Mouse (Mus musculus): Measurements from ENCODE around the gene Chmp6.

DNA sequence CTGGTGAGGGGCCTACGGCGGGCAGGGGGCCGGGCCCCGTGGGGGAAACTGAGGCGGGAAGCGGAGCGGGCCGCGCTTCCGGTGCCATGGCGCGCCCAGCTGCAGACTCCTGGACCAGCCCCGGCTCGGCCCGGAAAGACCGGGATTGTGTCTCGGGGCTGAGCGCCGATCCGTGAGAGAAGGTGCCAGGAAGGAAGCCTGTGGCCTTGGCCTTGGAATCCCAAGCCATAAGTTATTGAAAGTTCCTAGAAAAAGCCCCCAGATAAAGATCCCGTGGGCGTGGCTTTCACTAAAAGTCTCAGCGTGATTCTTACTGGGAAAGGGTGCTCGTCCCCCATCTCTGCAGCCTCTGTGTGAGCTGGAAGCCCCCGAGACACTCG is 684 bp downstream of the Chmp6 start:
- TF ChIP-seq POLR2A (IDR thresholded peaks at IDR 0.05; ENCODE audit: insufficient read depth, low read depth, low read length) (no peak), EP300 (IDR thresholded peaks at IDR 0.05; ENCODE audit: insufficient read depth, low read depth, low read length) (no peak)
